Mouse (Mus musculus) kidney, postnatal 0 days (tissue): Measurements from ENCODE around the gene Card10. TPM values are rescaled to one million over a fixed set of nuclear protein-coding genes. Genes with fewer than 3 reads are reported as not detected.

Source experiments
- ATAC-seq: fragments of 200-750 bp; cut with Nextera tagmentation; replicated peaks from 2 replicates; pipeline ENCODE4 v1.8.0; 2017; ENCODE audit warnings: low read depth, moderate number of reproducible peaks, moderate TSS enrichment, moderate library complexity; ENCODE audit not compliant: low FRiP score
- DNase-seq: peaks from one replicate; pipeline ENCODE4 v3.0.0-alpha.2; 2016; ENCODE audit warnings: low spot score
- H3K27ac ChIP-seq: fragments of 300-500 bp; sonication (generic); 2 replicates; pipeline ENCODE4 v1.5.1; 2014; ENCODE audit warnings: mild to moderate bottlenecking
- H3K27me3 ChIP-seq: fragments of 300-500 bp; sonication (generic); 2 replicates; pipeline ENCODE4 v1.6.1; 2014; ENCODE audit warnings: low read length, mixed read lengths; ENCODE audit not compliant: insufficient read depth
- H3K36me3 ChIP-seq: fragments of 300-500 bp; sonication (generic); 2 replicates; pipeline ENCODE4 v1.6.1; 2014; ENCODE audit warnings: low read length, mixed read lengths; ENCODE audit not compliant: insufficient read depth
- H3K4me1 ChIP-seq: fragments of 300-500 bp; sonication (generic); replicated peaks from 2 replicates; pipeline ENCODE4 v1.6.1; 2014; ENCODE audit warnings: antibody characterized with exemption, low read length, mixed read lengths; ENCODE audit not compliant: insufficient read depth
- H3K4me2 ChIP-seq: fragments of 300-500 bp; sonication (generic); 2 replicates; pipeline ENCODE4 v1.6.1; 2014; ENCODE audit warnings: mild to moderate bottlenecking, low read length, moderate library complexity, mixed read lengths
- H3K4me3 ChIP-seq: fragments of 300-500 bp; sonication (generic); replicated peaks from 2 replicates; pipeline ENCODE4 v1.5.1; 2014; ENCODE audit warnings: low read depth, low read length
- H3K9ac ChIP-seq: fragments of 300-500 bp; sonication (generic); 2 replicates; pipeline ENCODE4 v1.6.1; 2014; ENCODE audit warnings: low read depth, low read length
- H3K9me3 ChIP-seq: fragments of 300-500 bp; sonication (generic); replicated peaks from 2 replicates; pipeline ENCODE4 v1.6.1; 2016; ENCODE audit warnings: low read length, inconsistent platforms, mixed read lengths
- CTCF ChIP-seq: IDR thresholded peaks from 2 replicates; pipeline ENCODE4 v1.5.1; 2016; ENCODE audit warnings: antibody characterized with exemption, low read depth, mild to moderate bottlenecking, moderate library complexity
- WGBS: fragments of 180-500 bp; shearing (Covaris S2); extraction: QIAGEN DNeasy Blood & Tissue Kit; methylation state at CpG from one replicate; pipeline ENCODE4 v1.1.7; 2014; 5-methylcytosine and 5-hydroxymethylcytosine counted together
- polyA plus RNA-seq: library from polyadenylated mRNA; unstranded; fragments of >200 nt; fragmentation: Nextera tagmentation; extraction: Ambion mirVana; gene quantifications from 2 replicates; pipeline ENCODE4 v1.2.1, GENCODE M21; 2015

Card10 gene
- polyA plus RNA-seq, 1 experiment from 2014 or later, result 9.2 TPM

DNA sequence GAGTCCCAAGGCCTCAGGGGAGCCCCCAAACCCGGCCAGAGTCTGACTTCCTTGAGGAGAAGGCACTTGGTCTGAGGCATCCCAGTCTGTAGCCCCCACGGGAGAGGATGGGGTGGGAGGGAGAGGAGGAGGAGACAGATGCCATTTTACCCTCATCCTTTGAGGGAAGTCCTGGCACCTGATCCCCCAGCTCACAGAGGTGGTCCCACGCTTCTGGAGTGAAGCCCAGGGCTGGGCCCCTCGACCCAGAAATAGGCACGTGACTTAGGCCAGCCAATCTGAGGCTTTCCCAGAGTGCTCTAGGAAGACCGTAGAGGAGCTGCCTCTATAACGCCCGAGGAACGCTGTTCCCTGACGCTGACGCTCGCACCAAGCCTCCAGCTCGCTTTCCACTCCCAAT lies 41.7 kb downstream of the Card10 start:
- no peak overlapping the region for H3K4me3 ChIP-seq
- H3K4me2 ChIP-seq, result no peak overlapping the region
- 81% methylated on average over 13 of the region's 13 CpGs for WGBS
- H3K9ac ChIP-seq, result no peak overlapping the region
- no peak for TF ChIP-seq CTCF
- H3K9me3 ChIP-seq, result no peaks in the 10 kb centered on the region
- no peaks in the 10 kb centered on the region for H3K36me3 ChIP-seq
- no peaks in the 10 kb centered on the region for H3K27me3 ChIP-seq
- H3K4me1 ChIP-seq, result no peaks in the 10 kb centered on the region
- DNase-seq (no peak), ATAC-seq (no peak)
- no peak overlapping the region for H3K27ac ChIP-seq

DNA sequence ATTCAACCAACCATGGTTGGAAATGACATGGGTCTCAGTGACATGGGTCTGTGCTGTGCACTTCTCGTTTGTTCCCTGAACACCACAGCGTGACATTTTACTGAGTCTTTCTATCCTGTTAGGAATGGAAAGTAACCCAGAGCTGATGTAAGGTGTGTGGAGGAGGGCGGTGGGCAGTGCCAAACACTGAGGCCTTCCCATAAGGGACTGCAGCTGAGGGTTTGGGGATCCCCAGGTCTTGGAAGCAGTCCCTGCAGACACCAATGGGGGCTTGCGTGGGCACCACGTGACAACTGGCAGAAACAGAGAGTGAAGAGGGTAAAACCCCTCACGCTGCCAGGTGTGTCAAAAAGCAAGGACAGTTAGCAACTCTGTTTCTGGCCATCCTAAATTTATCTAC lies 44.7 kb downstream of the Card10 start:
- Histone ChIP-seq H3K4me1 (no peaks in the 10 kb centered on the region), H3K9ac (no peak overlapping the region), H3K4me3 (no peak overlapping the region), H3K27me3 (no peaks in the 10 kb centered on the region), H3K9me3 (no peaks in the 10 kb centered on the region), H3K36me3 (no peaks in the 10 kb centered on the region), H3K4me2 (no peak overlapping the region), H3K27ac (no peak overlapping the region)
- ATAC-seq, result no peak
- no peak for TF ChIP-seq CTCF
- no peak for DNase-seq
- 85% methylated on average over 6 of the region's 6 CpGs for WGBS

DNA sequence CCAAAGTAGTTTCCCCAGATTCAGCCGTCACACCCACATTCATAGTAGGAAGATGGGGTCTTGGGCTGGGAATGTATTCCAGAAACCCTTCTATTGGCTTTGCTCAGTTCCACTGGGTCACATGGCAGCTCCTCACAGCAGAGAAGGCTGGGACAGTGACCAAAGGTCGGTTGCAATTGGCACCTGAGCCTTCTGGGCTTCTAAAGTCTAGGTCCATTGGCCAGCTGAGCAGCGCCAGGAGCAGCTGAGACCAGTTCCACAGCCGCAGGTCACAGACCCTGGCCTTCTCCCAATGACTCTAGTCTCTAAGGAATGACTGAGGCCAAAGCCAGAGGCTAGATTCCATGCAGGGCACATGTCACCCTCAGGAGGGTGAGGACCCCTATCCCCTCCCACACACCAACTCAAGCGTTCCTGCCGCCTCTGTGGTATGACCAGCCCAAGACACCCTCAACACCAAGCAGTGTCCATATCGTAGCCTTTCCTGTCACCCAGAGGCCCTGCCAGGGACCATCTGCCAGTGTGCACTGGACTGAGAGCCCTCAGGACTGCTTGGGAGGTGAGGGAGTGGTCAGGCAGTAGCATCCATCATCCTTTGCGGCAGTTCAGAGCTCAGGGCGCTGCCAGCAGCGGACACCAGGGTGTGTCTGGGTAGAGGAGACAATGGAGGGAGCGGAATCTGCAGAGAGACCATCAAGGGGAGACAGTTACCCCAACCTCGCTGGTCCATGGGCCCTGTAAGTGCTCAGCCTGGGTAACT lies 46.7 kb downstream of the Card10 start:
- Histone ChIP-seq H3K4me3 (no peak overlapping the region), H3K4me2 (no peak overlapping the region), H3K9me3 (no peaks in the 10 kb centered on the region), H3K4me1 (no peaks in the 10 kb centered on the region), H3K27ac (no peak overlapping the region), H3K27me3 (no peaks in the 10 kb centered on the region), H3K36me3 (no peaks in the 10 kb centered on the region), H3K9ac (no peak overlapping the region)
- WGBS, result 58% methylated on average over 12 of the region's 12 CpGs
- ATAC-seq (peak; percentile 38; the same call in 1 of the 2 replicates), DNase-seq (no peak)
- TF ChIP-seq CTCF, result no peak

DNA sequence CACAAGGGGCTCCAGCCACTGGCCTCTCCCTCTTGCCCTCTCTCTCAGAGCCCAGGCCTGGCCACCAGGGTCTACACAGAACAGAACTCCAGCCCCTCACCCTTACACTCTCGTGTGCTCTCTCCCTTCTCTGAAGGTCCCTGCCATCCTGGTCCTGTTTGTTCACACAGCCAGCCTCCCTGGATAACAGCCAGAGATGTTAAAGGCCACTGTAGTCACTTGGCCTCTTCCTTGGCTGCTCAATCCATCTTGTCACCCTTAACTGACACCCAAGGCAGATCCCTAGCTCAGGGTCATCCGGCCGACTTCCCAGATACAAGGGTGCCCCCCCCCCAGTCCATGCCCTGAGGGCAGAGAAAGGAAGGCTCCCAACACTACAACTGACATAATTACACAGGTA lies 47.6 kb downstream of the Card10 start:
- H3K4me1 ChIP-seq, result no peaks in the 10 kb centered on the region
- no peaks in the 10 kb centered on the region for H3K36me3 ChIP-seq
- TF ChIP-seq CTCF, result no peak
- no peak overlapping the region for H3K4me3 ChIP-seq
- H3K27me3 ChIP-seq, result no peaks in the 10 kb centered on the region
- ATAC-seq (no peak), DNase-seq (no peak)
- H3K27ac ChIP-seq, result no peak overlapping the region
- H3K4me2 ChIP-seq, result no peak overlapping the region
- no peak overlapping the region for H3K9ac ChIP-seq
- H3K9me3 ChIP-seq, result no peaks in the 10 kb centered on the region
- WGBS, result 41% methylated on average over 3 of the region's 3 CpGs

DNA sequence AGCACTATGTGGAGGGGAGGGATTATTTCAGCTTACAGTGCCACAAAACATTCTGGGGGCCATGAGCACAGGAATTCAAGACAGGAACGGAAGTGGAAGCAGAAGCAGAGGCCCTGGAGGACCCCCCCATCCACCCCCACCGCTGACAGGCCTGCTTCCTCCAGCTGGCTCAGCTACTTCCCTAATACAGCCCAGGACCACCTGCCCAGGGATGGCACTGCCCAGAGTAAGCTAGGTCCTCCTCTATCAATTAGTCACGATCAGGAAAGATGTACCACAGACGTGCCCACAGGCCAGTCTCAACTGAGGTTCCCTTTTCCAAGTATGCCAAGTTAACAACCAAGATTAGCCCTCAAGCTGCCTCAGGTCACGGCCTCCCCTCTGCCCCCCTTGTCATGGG lies 48.7 kb downstream of the Card10 start:
- 72% methylated on average over 5 of the region's 5 CpGs for WGBS
- Histone ChIP-seq H3K4me2 (no peak overlapping the region), H3K27me3 (no peaks in the 10 kb centered on the region), H3K36me3 (no peaks in the 10 kb centered on the region), H3K9ac (no peak overlapping the region), H3K27ac (no peak overlapping the region), H3K4me1 (no peaks in the 10 kb centered on the region), H3K9me3 (no peaks in the 10 kb centered on the region), H3K4me3 (no peak overlapping the region)
- no peak for ATAC-seq
- no peak for TF ChIP-seq CTCF
- DNase-seq, result no peak

DNA sequence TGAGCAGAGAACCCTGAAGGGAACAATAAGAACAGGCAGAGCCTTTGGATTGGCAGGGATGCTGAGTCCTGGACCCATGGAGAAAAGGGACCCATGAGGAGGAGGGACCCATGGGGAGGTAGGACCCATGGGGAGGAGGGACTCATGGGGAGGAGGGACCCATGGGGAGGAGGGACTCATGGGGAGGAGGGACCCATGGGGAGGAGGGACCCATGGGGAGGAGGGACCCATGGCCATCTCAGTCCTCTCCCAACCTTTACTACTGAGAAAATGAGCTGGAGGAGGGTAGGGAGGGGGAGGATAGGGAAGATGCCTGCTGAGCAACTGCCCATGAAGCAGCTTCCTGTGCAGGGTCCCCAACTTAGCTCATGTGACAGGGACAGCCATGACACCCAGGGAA lies 49.9 kb downstream of the Card10 start:
- H3K4me3 ChIP-seq, result no peak overlapping the region
- H3K4me2 ChIP-seq, result no peak overlapping the region
- peak; percentile 47 for DNase-seq
- H3K27me3 ChIP-seq, result no peaks in the 10 kb centered on the region
- no peak overlapping the region for H3K27ac ChIP-seq
- H3K4me1 ChIP-seq, result no peaks in the 10 kb centered on the region
- no peak overlapping the region for H3K9ac ChIP-seq
- TF ChIP-seq CTCF, result no peak
- no peaks in the 10 kb centered on the region for H3K9me3 ChIP-seq
- ATAC-seq, result no peak
- H3K36me3 ChIP-seq, result no peaks in the 10 kb centered on the region
